Mouse (Mus musculus): ENCODE measurements around the gene Aqr.

The Aqr gene

GRCm38 (mm10) chr2:114136755-114137154, 50.1 kb downstream of the Aqr start:
- peak; percentile 61 to 74 for DNase-seq (ENCODE audit: low read depth in 2 of 2, low spot score in 2 of 2)

DNA sequence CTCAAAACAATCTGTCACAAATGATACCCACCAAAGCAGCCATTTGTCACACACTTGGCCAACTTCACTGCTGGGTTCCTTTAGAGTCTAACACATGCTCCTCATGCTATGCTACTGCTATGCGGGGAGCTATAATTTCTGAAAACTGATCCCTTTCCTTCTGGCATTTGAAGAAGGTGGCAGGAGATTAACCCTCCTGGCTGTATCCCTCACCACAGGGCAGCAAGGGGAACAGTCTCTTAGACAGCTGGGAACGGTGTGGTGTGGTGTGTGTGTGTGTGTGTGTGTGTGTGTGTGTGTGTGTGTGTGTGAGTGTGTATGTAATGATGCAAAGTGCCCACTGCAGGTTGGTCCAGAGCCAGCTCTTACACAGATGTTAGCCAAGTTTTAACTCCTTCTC, 51.0 kb downstream of the Aqr start:
- no peak for DNase-seq (ENCODE audit: low read depth in 2 of 2, low spot score in 2 of 2)

GRCm38 (mm10) chr2:114133355-114133754, 53.5 kb downstream of the Aqr start:
- DNase-seq (ENCODE audit: low read depth in 2 of 2, low spot score in 2 of 2): no peak

GRCm38 (mm10) chr2:114130657-114131056, 56.2 kb downstream of the Aqr start:
- no peak for DNase-seq (ENCODE audit: low read depth in 2 of 2, low spot score in 2 of 2)

DNA sequence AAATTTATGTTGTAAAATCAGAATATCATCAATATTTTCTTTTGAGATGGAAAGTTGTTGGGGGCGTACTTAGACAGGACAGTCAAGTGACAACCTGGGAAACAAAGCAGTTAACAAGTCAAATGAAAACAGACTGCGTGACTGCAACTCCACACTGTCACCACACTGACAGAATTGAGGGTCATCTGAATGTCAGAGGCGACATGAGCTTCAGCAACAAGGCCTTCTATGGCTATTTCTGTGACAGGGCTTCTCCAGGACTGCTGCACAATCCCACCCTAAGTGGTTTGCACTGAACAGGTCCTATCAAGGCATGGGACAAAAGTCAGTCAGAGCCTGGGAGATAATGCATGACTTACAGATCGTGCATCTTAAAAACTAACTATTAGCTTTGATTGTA, 63.5 kb downstream of the Aqr start:
- DNase-seq (ENCODE audit: low read depth in 2 of 2, low spot score in 2 of 2): no peak

GRCm38 (mm10) chr2:114119451-114119850, 67.4 kb downstream of the Aqr start:
- no peak for DNase-seq (ENCODE audit: low read depth in 2 of 2, low spot score in 2 of 2)

GRCm38 (mm10) chr2:114117665-114118064, 69.2 kb downstream of the Aqr start:
- DNase-seq (ENCODE audit: low read depth in 2 of 2, low spot score in 2 of 2): no peak

DNA sequence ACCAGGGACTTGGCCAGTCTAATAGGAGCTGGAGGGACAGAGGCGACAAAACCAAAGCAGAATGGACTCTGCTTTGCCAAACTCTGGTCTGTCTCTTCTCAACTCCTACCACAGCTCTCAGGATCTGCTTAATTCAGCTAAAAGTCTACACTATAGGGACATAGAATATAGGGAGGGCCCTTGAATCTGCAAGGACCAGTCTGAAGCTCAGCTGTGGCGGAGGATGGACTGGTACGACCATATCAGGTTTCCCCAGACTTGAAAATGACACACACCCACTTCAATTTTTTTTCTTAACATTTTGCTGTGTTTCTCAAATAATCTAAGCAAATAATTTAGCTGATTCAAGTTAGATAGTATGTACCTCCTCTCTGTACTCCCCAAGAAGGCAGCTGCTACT, 69.6 kb downstream of the Aqr start:
- DNase-seq (ENCODE audit: low read depth in 2 of 2, low spot score in 2 of 2): no peak

DNA sequence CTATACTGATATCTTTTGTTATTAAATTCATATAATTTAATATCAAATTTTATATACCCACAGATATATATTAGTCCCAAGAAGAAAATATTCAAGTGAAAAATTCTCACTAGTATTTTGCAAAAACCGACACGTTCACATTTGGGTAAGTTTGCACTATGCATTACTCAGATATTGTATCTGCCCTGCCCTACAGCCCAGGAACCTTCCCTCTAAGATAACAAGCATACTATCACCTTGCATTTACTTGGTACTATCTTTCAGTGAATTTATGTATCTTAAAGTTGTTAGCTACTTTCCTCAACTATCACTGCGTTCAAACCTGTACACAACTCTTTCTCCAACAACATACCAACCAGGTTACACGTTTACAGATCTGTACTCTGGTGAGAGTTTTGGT, 71.3 kb downstream of the Aqr start:
- no peak for DNase-seq (ENCODE audit: low read depth in 2 of 2, low spot score in 2 of 2)

DNA sequence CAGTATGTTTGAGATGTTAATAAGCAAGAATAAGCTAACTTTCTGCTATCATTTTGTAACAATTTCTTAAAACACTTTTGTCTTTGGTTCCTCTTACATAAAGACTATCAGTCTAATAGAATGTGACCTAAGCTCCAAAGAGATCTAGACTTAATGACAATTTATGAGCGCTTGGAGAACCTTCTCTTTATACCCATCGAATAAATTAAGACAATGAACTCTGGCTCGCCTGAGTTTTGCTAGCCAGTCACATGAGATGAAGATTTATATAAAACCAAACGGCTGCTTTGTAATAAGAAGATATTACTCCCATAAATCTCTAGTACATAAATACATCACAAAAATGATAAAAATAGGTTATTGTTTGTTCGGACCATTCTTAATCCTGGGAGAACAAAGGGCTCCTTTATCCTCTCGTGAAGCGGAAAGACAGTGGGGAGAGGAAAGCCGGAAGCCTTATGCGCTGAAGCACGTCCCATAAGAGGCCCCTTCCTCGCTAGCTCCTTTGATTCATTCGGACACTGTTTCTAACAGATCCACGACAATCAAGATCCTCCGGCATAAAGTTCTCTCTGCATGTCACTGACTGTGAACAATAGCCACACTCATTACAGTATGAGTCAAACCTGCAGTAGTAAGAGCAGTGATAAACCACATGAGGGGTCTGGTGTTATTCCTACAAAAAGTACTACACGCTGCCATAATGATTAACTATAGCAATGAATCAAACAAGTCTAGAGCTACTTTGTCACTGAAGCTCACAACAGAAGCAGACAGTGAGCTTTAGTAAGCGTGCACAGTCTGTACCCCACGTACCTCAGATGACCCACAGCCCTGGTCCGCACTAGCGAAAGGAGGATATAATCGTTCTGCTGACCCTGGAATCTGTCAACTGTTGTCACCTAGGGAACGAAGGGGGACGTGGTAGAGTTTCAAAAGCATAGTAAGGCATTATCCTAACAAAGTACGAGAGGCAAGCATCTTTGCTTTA, 79.2 kb downstream of the Aqr start:
- no peak for DNase-seq (ENCODE audit: low read depth in 2 of 2, low spot score in 2 of 2)

DNA sequence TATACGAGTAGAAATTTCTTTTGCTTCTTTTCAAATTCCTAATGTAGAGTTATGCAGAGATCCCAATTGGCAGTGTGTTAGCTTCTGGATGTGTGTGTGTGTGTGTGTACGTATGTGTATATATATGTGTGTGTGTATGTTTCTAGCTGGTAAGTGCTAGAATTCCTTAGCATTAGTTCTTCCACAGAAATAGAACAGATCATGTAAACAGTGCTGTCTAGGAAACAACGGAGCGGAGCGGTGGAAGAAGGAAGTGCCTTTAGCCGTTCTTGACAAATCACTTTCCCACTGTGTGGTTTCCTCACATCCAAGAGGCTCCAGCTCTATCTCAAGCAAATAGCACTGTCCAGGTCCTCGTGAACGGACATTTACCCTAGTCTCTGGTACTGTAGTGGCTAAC, 80.4 kb downstream of the Aqr start:
- no peak for DNase-seq (ENCODE audit: low read depth in 2 of 2, low spot score in 2 of 2)

DNA sequence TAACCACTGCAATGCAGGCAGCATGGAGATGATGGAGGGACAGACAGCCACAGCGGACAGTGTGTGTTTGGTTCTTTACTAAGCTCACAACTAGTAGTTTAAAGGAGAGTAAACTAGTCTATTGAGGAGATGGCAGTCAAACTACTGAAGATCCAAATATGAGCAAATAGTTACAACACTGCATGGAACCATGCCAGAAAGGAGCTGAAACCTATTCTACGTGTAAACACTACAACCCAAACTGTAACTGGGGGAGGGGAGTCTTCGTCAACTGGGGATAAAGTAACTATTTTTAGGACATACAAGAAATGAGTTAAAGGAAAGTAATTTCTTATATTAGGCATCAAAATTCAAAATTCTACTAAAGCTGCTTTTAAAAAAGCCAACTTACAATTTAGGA, 84.4 kb downstream of the Aqr start:
- DNase-seq (ENCODE audit: low read depth in 2 of 2, low spot score in 2 of 2): no peak

- no peak for DNase-seq (ENCODE audit: low read depth in 2 of 2, low spot score in 2 of 2)
Measured at GRCm38 (mm10) chr2:114100834-114101233, 86.0 kb downstream of the Aqr start.

GRCm38 (mm10) chr2:114099816-114100215, 87.0 kb downstream of the Aqr start:
- no peak for DNase-seq (ENCODE audit: low read depth in 2 of 2, low spot score in 2 of 2)

DNA sequence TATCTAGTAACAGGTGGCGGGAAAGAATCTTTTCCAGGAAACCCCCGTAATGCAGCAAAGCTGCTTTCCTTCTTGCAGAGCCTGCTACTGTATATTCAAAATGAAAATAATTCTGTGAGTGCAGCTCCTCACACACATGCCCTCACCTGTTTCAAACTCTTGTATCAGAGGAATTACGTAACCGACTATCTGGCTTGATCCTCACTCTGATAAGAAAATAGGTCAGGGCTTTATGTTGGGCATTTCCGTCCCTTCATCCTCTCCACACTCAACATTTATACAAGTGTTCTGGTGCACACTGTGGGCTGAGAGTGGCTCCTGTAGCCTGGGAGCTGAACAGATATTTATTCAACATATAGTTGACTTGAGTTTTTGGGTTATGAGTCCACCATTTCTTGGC, 87.7 kb downstream of the Aqr start:
- no peak for DNase-seq (ENCODE audit: low read depth in 2 of 2, low spot score in 2 of 2)

DNA sequence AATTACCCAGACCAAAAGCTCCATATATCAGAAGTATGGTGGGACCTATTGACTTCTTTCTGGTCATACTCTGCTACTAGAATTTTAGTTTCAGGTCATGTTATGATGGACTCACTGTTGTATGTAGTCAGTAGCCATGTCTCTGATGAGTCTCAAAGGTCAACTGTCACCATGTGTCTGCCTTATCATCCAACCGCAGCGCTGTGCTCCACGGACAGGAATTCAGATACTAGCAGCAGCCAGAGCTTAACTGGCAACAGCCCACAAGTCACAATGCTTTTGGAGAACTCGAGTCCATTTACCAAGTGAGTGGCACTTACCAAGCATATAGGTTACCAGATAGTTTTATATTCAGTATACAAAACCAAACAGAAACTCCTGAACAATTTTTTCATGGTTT, 89.2 kb downstream of the Aqr start:
- no peak for DNase-seq (ENCODE audit: low read depth in 2 of 2, low spot score in 2 of 2)

- no peak for DNase-seq (ENCODE audit: low read depth in 2 of 2, low spot score in 2 of 2)
Measured at GRCm38 (mm10) chr2:114096570-114096969, 90.3 kb downstream of the Aqr start.

DNA sequence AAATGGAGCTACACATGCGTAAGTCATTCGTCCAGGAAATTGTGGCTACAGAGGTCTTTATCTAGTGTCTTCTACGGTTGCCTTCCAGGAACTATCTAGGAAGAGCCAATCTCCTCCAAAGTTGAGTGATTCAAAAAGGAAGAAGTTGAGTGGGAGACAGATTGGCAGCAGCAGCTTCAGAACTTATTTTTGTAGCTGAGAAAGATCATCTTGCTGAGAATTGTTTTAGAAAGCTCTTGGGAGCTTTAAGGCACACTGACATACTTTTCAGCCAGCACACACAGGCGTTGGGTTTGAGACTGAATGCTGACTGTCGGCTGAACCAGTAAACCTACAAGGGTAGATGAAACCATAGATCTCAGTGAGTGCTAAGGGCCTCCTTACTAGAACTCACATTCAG, 91.5 kb downstream of the Aqr start:
- no peak for DNase-seq (ENCODE audit: low read depth in 2 of 2, low spot score in 2 of 2)

GRCm38 (mm10) chr2:114094696-114095095, 92.1 kb downstream of the Aqr start:
- DNase-seq (ENCODE audit: low read depth in 2 of 2, low spot score in 2 of 2): no peak

DNA sequence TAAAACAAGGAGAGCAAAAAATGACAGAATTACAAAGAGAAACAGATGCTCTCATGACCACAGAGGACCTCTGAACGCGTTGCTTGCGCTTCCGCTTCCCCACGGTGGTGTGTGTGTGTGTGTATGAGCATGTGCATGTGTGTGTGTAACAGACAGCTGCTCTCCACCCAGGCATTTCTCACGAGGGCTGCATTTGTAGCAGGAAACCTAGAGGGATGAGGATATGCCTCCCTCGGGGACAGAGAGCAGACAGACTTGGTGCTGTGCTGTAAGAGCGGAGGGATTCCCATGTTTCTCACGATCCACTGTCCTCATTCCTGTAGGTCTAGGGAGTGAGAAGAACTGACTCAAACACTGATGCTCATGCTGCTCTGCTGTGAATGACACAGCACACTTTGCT, 93.2 kb downstream of the Aqr start:
- DNase-seq (ENCODE audit: low read depth in 2 of 2, low spot score in 2 of 2): no peak

- DNase-seq (ENCODE audit: low read depth in 2 of 2, low spot score in 2 of 2): no peak
Measured at GRCm38 (mm10) chr2:114089862-114090261, 97.0 kb downstream of the Aqr start.

- no peak for DNase-seq (ENCODE audit: low read depth in 2 of 2, low spot score in 2 of 2)
Measured at GRCm38 (mm10) chr2:114087271-114087670, 99.6 kb downstream of the Aqr start.

DNA sequence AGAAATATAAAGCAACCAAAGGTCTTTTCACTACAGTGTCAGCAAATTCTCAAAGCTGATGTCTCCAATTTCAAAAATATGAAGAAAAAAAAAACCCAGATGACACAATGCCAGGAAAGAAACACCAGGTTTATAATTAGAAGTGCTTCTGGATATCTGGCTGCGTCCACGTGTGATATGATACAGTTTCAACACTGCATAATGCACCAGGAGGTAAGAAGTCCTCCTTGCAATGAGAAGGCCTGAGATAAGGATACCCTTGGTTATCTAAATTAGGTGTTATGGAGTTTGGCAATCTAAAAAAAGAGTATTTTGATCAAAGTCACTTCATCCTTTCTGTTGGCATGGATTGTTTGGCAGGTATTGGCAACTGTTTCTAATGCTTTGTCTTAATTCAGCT, 114.9 kb downstream of the Aqr start:
- DNase-seq (ENCODE audit: low read depth in 2 of 2, low spot score in 2 of 2): no peak
